Mouse (Mus musculus) heart, postnatal 0 days (tissue): Measurements from ENCODE around the gene Msh4.

Experiments
- CTCF ChIP-seq: IDR thresholded peaks from 2 replicates; pipeline ENCODE4 v1.5.1; 2016; ENCODE audit warnings: antibody characterized with exemption, control low read depth, low read depth
- EP300 ChIP-seq: IDR thresholded peaks from 2 replicates; pipeline ENCODE4 v1.6.1; 2016; ENCODE audit warnings: antibody characterized with exemption, low read depth

- no peak for TF ChIP-seq CTCF
- TF ChIP-seq EP300, result no peak
Observed at GRCm38 (mm10) chr3:153814026-153814425, 91.9 kb downstream of the Msh4 start.
